Mouse (Mus musculus) ZHBTc4 (cell line): ENCODE measurements around the gene Cyp2c66.
A peak's percentile ranks its signal among the peaks of the same experiment; 100 is the strongest.

Experiments used
- DNase-seq: peaks from one replicate; pipeline ENCODE4 v3.0.0-alpha.2; 2011; ENCODE audit warnings: low read depth, low spot score

The Cyp2c66 gene

GRCm38 (mm10) chr19:39113644-39114043 lies at the start of gene Cyp2c66:
Gene Cyp2c66 (plus strand): TSS chr19:39113898.
- DNase-seq, result no peak

GRCm38 (mm10) chr19:39098779-39099178 lies 14.9 kb upstream of the Cyp2c66 start:
- DNase-seq, result peak; percentile 33

GRCm38 (mm10) chr19:39156836-39157235 lies 43.1 kb downstream of the Cyp2c66 start:
- DNase-seq, result peak; percentile 50
